Mouse (Mus musculus) erythroblast, embryonic 14.5 days (primary cell): ENCODE data around the gene Ccdc15. TPM values are rescaled to one million over a fixed set of nuclear protein-coding genes. Genes with fewer than 3 reads are reported as not detected.
A peak's percentile ranks its signal among the peaks of the same experiment; 100 is the strongest.

Experiments
- H3K27me3 ChIP-seq: 2 replicates; pipeline ENCODE4 v1.6.1; 2012; ENCODE audit warnings: inconsistent platforms; ENCODE audit not compliant: control insufficient read depth
- H3K36me3 ChIP-seq: 2 replicates; pipeline ENCODE4 v1.6.1; 2012; ENCODE audit warnings: mild to moderate bottlenecking, inconsistent platforms; ENCODE audit not compliant: control insufficient read depth
- H3K4me1 ChIP-seq: 2 replicates; pipeline ENCODE4 v1.6.1; 2012; ENCODE audit warnings: inconsistent platforms; ENCODE audit not compliant: control insufficient read depth
- H3K4me3 ChIP-seq: replicated peaks from 2 replicates; pipeline ENCODE3; 2012; ENCODE audit warnings: moderate library complexity, mild to moderate bottlenecking, inconsistent platforms
- H3K9me3 ChIP-seq: 2 replicates; pipeline ENCODE4 v1.6.1; 2012; ENCODE audit warnings: low read length, inconsistent platforms, mixed read lengths; ENCODE audit not compliant: control insufficient read depth
- GATA1 ChIP-seq: IDR thresholded peaks from 2 replicates; pipeline ENCODE4 v1.6.1; 2012; ENCODE audit warnings: low read length, inconsistent platforms, mixed read lengths
- TAL1 ChIP-seq: IDR thresholded peaks from 3 replicates; pipeline ENCODE4 v1.6.1; 2012; ENCODE audit warnings: low read length, inconsistent platforms, mixed read lengths
- polyA plus RNA-seq: library from polyadenylated mRNA; stranded (reverse); fragments of >175 nt; gene quantifications from 2 replicates; pipeline ENCODE4 v1.2.3, GENCODE M21; 2012

Ccdc15 gene
- polyA plus RNA-seq, 1 experiment: 0.13 TPM

DNA sequence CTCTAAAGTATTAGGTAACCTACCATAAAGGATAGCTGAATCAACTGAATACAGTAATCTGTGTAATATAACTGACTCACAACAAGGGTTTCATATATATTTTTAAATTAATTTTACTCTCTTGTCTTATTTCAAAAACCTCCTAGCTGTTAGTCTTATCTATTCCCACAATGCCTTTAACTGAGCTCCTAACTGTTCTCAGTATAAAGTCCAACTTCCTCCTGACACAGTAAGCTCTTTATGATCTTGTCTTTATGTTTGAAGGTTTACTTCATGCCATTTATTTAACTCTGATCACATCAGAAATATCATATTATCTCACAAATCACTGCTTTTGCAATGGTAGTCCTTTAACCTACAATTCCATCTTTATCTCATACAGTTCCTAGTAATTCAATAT is 52.6 kb downstream of the Ccdc15 start:
- TF ChIP-seq GATA1 (no peak), TAL1 (no peak)
- H3K27me3 ChIP-seq: no peaks in the 10 kb centered on the region
- no peaks in the 10 kb centered on the region for H3K9me3 ChIP-seq
- H3K4me3 ChIP-seq: no peak overlapping the region
- H3K4me1 ChIP-seq: no peaks in the 10 kb centered on the region
- H3K36me3 ChIP-seq: peaks cover 8% of the 10 kb centered on the region

DNA sequence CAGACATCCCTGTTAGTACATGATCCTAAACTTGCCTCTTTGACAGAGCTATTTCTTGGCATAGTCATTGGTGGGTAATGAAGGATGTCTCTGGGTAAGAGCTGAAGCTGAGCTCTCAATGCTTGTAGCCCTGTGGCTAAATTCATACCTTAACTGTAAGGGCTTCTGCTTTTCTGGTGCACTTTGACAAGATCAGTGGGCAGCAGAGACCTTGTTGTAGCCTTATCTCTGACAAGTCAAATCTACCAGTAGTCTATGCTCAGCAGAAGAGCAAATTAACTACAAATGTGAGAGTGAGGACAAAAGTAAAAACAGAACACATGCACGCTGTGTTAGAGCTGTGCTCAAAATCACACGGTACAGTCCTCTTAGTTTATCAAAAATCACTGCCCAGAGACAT is 81.6 kb downstream of the Ccdc15 start:
- Histone ChIP-seq H3K4me3 (no peak overlapping the region), H3K9me3 (no peaks in the 10 kb centered on the region), H3K36me3 (no peaks in the 10 kb centered on the region), H3K4me1 (no peaks in the 10 kb centered on the region), H3K27me3 (no peaks in the 10 kb centered on the region)
- no peak for TF ChIP-seq TAL1
- TF ChIP-seq GATA1: no peak

DNA sequence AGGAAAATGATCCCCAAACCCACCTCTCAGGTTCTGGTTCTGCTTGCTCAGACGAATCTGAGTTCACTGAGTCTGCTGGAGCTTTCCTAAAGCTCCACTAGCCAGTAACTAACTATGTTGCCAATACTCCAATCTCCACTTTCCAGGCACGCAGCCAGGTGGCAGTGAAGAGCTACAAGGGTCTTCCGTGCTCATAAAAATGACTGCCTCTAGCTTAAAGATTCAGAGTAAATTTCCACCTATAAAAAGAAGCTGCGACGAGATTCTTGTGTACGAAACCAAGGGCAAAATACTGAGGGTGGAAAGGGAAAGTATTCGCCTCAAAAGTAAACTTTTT is 92.4 kb downstream of the Ccdc15 start:
- H3K4me1 ChIP-seq: no peaks in the 10 kb centered on the region
- no peaks in the 10 kb centered on the region for H3K36me3 ChIP-seq
- peaks cover 24% of the 10 kb centered on the region for H3K27me3 ChIP-seq
- no peak for TF ChIP-seq GATA1
- no peak for TF ChIP-seq TAL1
- no peaks in the 10 kb centered on the region for H3K9me3 ChIP-seq
- H3K4me3 ChIP-seq: no peak overlapping the region

DNA sequence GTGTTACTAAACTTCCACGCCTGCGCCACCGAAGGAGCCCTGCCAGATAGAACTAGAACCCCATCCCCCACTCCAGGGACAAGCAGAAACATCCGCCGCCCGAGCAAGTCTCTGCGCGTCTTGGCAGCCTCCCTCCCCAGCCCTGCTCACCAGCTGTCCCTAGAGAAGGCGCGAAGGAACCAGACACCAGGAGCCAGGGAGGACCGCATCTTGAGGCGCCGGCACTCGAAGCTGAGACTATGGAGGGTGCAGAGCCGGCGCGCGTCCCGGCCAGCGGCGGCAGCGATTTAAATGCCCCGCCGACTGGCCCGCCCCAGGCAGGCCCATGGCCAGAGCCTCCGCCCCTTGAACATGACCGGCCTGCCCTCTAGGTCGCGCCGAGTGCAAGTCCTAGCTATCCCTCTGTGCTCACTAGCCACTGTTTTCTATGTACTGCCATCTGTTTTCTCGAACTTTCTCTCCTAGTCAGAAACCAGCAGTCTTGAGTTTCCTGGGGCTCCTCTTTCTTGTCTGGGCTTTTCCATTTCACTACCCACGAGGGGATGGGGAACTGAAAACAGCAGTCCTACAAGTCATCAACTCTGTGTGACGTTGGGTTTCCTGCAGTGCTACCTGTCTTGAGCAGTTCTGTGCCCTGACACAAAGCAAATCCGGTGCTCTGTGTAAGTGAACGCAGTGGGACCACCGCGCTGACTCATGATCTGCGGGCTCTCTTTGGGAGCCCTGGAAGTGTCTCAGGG is 92.9 kb downstream of the Ccdc15 start, which contains the start of gene Slc37a2:
TSS of gene Slc37a2 (minus strand) at position 590 of the 740 bp plus-strand sequence.
- Histone ChIP-seq H3K36me3 (no peaks in the 10 kb centered on the region), H3K4me3 (peak within 1 kb of the TSS; percentile 31), H3K9me3 (no peaks in the 10 kb centered on the region), H3K4me1 (no peaks in the 10 kb centered on the region), H3K27me3 (peaks cover 24% of the 10 kb centered on the region)
- no peak for TF ChIP-seq TAL1
- TF ChIP-seq GATA1: no peak

DNA sequence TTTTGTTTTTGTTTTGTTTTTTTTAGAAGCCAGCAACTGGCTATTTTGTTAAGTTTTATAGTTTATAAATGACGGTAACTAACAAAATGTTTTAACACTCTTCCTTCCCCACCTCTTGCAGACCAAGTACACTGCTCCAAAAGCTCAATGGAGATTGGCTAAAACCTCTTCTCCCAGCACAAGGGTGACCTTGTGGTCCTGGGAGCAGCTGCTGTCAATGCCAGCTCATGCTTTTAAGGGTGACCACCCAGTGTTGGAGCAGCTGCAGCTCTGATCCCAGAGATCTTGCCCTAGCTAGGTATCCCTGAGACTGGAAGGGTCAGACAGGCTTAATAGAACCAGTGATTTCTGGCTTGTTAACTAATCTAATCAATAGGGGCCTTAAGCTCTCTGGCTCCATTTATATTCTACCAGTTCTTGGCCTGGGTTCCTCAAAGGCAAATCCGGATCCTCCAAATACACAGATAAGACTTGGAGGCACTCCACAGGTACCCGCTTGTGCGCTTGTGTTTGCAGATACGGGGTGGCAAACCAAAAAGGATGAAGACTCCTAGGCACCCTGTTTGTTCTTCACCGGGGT is 93.6 kb downstream of the Ccdc15 start:
- H3K9me3 ChIP-seq: no peaks in the 10 kb centered on the region
- H3K4me3 ChIP-seq: no peak overlapping the region
- TF ChIP-seq TAL1: no peak
- H3K27me3 ChIP-seq: peaks cover 24% of the 10 kb centered on the region
- H3K36me3 ChIP-seq: no peaks in the 10 kb centered on the region
- no peaks in the 10 kb centered on the region for H3K4me1 ChIP-seq

DNA sequence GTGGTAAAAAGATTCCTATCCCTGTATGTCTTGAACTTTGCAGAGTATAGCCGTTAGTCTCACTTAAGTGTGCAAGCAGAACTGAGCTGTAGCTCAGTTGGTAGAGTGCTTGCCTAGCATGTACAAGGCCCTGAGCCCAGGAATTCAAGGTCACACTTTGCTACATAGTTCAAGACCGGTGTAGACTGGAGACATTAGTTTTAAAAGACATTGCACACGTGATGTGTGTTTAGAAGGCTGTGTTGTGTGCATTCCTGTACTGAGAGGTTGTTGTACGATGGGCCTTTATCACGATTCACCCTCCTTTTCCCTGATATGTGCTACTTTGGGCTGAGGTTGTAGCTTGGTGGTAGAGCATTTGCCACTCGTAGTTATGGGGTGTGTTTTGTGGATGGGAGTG is 97.6 kb downstream of the Ccdc15 start:
- Histone ChIP-seq H3K9me3 (no peaks in the 10 kb centered on the region), H3K27me3 (peaks cover 12% of the 10 kb centered on the region), H3K4me1 (no peaks in the 10 kb centered on the region), H3K4me3 (no peak overlapping the region), H3K36me3 (no peaks in the 10 kb centered on the region)
- TF ChIP-seq GATA1: no peak
- no peak for TF ChIP-seq TAL1

DNA sequence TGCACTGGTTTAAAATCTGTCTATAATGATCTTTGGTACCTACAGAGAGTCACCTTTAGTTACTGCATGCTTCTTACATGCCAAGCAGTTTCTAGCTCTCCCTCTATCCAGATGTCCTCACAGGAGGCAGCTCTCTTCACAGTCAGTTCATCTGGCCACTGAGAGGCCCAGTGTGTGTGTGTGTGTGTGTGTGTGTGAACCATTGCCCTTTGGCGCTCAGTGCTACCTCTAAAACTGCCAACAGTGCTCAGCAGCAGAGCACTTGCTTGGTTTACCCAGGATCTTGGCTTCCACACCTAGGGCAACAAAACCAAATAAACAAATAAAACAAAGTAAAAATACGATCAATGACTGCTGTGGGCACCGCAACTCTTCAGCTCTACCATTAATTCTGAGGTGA is 98.3 kb downstream of the Ccdc15 start:
- Histone ChIP-seq H3K27me3 (peaks cover 6% of the 10 kb centered on the region), H3K9me3 (no peaks in the 10 kb centered on the region), H3K4me3 (no peak overlapping the region), H3K36me3 (no peaks in the 10 kb centered on the region), H3K4me1 (no peaks in the 10 kb centered on the region)
- TF ChIP-seq TAL1: no peak
- no peak for TF ChIP-seq GATA1

DNA sequence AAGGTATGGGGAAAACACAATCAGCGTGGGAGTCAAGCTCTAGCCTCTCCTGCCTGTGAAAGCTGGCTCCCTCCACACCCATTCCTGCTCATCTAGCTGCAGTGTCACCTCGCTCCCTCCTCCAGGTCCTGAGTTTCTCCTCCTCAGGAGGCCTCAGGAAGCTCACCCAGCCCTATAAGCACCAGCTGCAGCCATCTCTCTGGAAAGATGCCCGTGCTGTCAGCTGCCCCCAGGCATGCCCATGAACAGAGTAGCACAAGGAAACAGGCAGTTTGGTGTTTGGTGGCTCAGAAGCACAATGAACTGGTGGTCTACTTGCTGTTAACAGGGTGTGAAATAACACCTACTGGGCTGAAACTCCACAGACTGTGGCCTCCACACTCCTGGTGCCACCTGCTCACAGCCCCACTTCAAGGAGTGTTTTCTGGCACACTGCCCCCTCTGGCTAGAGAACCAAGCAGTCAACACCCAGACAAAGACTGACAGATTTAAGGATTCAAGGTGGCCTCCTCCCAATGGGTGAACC is 99.8 kb downstream of the Ccdc15 start:
- TF ChIP-seq TAL1: no peak
- TF ChIP-seq GATA1: no peak
- Histone ChIP-seq H3K36me3 (no peaks in the 10 kb centered on the region), H3K27me3 (no peaks in the 10 kb centered on the region), H3K4me3 (no peak overlapping the region), H3K4me1 (no peaks in the 10 kb centered on the region), H3K9me3 (no peaks in the 10 kb centered on the region)

DNA sequence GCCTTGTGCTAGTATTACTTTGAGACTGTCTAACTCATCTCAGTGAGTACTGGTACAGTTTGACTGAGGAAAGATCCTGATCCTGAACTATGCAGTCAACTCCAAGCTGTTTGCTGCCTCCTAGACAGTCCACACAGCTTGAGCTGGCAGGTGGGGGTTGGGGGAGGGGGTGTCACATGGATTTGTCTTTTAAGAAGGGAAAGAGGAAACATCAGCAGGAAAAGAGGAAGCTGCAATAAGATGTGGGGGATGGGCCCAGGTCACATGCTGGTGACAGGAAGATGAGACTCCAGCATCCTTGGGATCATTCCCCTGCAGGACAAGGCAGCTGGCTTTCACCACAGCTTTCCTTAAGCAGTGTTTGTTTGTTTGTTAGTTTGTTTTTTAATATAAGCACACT is 100.8 kb downstream of the Ccdc15 start:
- Histone ChIP-seq H3K36me3 (no peaks in the 10 kb centered on the region), H3K9me3 (no peaks in the 10 kb centered on the region), H3K27me3 (no peaks in the 10 kb centered on the region), H3K4me3 (no peak overlapping the region), H3K4me1 (no peaks in the 10 kb centered on the region)
- TF ChIP-seq TAL1 (no peak), GATA1 (no peak)

DNA sequence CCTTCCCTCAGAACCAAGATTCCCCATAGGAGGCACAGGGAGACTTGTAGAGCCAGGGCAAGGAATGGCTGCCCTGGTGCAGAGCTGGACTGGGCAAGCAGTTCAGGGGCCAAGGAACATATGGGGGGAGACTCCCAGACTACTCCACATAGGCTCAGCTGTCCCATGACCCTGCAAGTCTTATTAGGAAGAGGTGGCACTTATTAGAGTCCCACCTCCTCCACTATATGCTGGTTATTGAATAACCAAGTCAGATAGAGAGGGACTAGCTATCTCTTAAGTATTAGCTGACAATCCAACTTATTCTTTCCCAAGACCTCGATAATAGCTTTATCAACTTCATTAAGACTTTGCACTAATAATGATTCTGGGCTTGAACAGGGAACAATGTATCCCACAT is 102.4 kb downstream of the Ccdc15 start:
- H3K4me1 ChIP-seq: no peaks in the 10 kb centered on the region
- H3K4me3 ChIP-seq: no peak overlapping the region
- no peaks in the 10 kb centered on the region for H3K36me3 ChIP-seq
- H3K27me3 ChIP-seq: no peaks in the 10 kb centered on the region
- TF ChIP-seq TAL1: no peak
- no peak for TF ChIP-seq GATA1
- no peaks in the 10 kb centered on the region for H3K9me3 ChIP-seq
